Mouse (Mus musculus): Measurements from ENCODE around the gene Prss58.

- no peak for TF ChIP-seq TAL1 (IDR thresholded peaks at IDR 0.05; ENCODE audit: low read length)
- TF ChIP-seq GATA1 (IDR thresholded peaks at IDR 0.05; ENCODE audit: low read length), result no peak
Observed at GRCm38 (mm10) chr6:40890973-40891372, 9.2 kb downstream of the Prss58 start.
